Mouse (Mus musculus) hindbrain, embryonic 12.5 days (tissue): ENCODE results near the gene Maml2. TPM values are rescaled to one million over a fixed set of nuclear protein-coding genes. Genes with fewer than 3 reads are reported as not detected.
A peak's percentile ranks its signal among the peaks of the same experiment; 100 is the strongest.

Experiments
- ATAC-seq: fragments of 200-750 bp; cut with Nextera tagmentation; 2 replicates; pipeline ENCODE4 v1.8.0; 2017; ENCODE audit warnings: moderate TSS enrichment; ENCODE audit not compliant: low FRiP score
- H3K27ac ChIP-seq: fragments of 300-500 bp; sonication (generic); 2 replicates; pipeline ENCODE4 v1.5.1; 2016; ENCODE audit warnings: mild to moderate bottlenecking
- H3K27me3 ChIP-seq: fragments of 300-500 bp; sonication (generic); 2 replicates; pipeline ENCODE4 v1.6.1; 2016; ENCODE audit warnings: mild to moderate bottlenecking
- H3K36me3 ChIP-seq: fragments of 300-500 bp; sonication (generic); 2 replicates; pipeline ENCODE4 v1.6.1; 2016; ENCODE audit warnings: mild to moderate bottlenecking
- H3K4me1 ChIP-seq: fragments of 300-500 bp; sonication (generic); 2 replicates; pipeline ENCODE4 v1.6.1; 2016
- H3K4me2 ChIP-seq: fragments of 300-500 bp; sonication (generic); replicated peaks from 2 replicates; pipeline ENCODE4 v1.6.1; 2016; ENCODE audit warnings: mild to moderate bottlenecking
- H3K4me3 ChIP-seq: fragments of 300-500 bp; sonication (generic); 2 replicates; pipeline ENCODE4 v1.5.1; 2016; ENCODE audit warnings: mild to moderate bottlenecking
- H3K9ac ChIP-seq: fragments of 300-500 bp; sonication (generic); 2 replicates; pipeline ENCODE4 v1.6.1; 2016; ENCODE audit warnings: mild to moderate bottlenecking, moderate library complexity
- H3K9me3 ChIP-seq: fragments of 300-500 bp; sonication (generic); replicated peaks from 2 replicates; pipeline ENCODE4 v1.6.1; 2016; ENCODE audit warnings: mild to moderate bottlenecking
- WGBS: fragments of 180-500 bp; shearing (Covaris S2); methylation state at CpG from one replicate; pipeline ENCODE4 v1.1.7; 2016; 5-methylcytosine and 5-hydroxymethylcytosine counted together
- microRNA-seq: library from miRNA; unstranded; fragments of <30 nt; microRNA quantifications from one replicate; pipeline ENCODE4, GENCODE M21; 2017
- polyA plus RNA-seq: library from polyadenylated mRNA; unstranded; fragments of >200 nt; fragmentation: Nextera tagmentation; extraction: Ambion mirVana; gene quantifications from 2 replicates; pipeline ENCODE4 v1.2.1, GENCODE M21; 2016

Gene Maml2
- polyA plus RNA-seq, 1 experiment from 2014 or later: 14.1 TPM

- H3K4me2 ChIP-seq: peak overlapping the region; percentile 74
- peak; percentile 99 for ATAC-seq
- H3K27ac ChIP-seq: peak overlapping the region; percentile 91
- no peaks in the 10 kb centered on the region for H3K27me3 ChIP-seq
- peaks cover 7% of the 10 kb centered on the region; the same call in 1 of the 2 replicates for H3K9me3 ChIP-seq
- H3K4me1 ChIP-seq: peaks cover 10% of the 10 kb centered on the region; the same call in 1 of the 2 replicates
- WGBS: under 1% methylated on average over 60 of the region's 60 CpGs
- H3K4me3 ChIP-seq: peak overlapping the region; percentile 84
- H3K36me3 ChIP-seq: no peaks in the 10 kb centered on the region
- H3K9ac ChIP-seq: peak overlapping the region; percentile 94
Measured at GRCm38 (mm10) chr9:13748798-13749674, 451.3 kb downstream of the Maml2 start.

GRCm38 (mm10) chr9:13749675-13749998 is 451.9 kb downstream of the Maml2 start:
- ATAC-seq: 0 out of 2 replicates have a peak, but pooled peaks have one; percentile 3

GRCm38 (mm10) chr9:13752543-13752942 is 454.8 kb downstream of the Maml2 start:
- H3K27ac ChIP-seq: no peak overlapping the region
- 90% methylated on average over 4 of the region's 4 CpGs for WGBS
- ATAC-seq: no peak

More at GRCm38 (mm10) chr9:13749675-13749998, 451.9 kb downstream of the Maml2 start:
- H3K9ac ChIP-seq: peak overlapping the region; percentile 94
- peak overlapping the region; percentile 74 for H3K4me2 ChIP-seq
- H3K9me3 ChIP-seq: peaks cover 7% of the 10 kb centered on the region; the same call in 1 of the 2 replicates
- peak overlapping the region; percentile 91 for H3K27ac ChIP-seq
- peaks cover 10% of the 10 kb centered on the region; the same call in 1 of the 2 replicates for H3K4me1 ChIP-seq
- H3K4me3 ChIP-seq: peak overlapping the region; percentile 84
- H3K27me3 ChIP-seq: no peaks in the 10 kb centered on the region
- H3K36me3 ChIP-seq: no peaks in the 10 kb centered on the region
- WGBS: 3% methylated on average over 7 of the region's 7 CpGs

More at GRCm38 (mm10) chr9:13752543-13752942, 454.8 kb downstream of the Maml2 start:
- H3K27me3 ChIP-seq: no peaks in the 10 kb centered on the region
- peaks cover 7% of the 10 kb centered on the region; the same call in 1 of the 2 replicates for H3K9me3 ChIP-seq
- no peaks in the 10 kb centered on the region for H3K36me3 ChIP-seq
- no peak overlapping the region for H3K4me2 ChIP-seq
- no peak overlapping the region for H3K4me3 ChIP-seq
- peaks cover 10% of the 10 kb centered on the region; the same call in 1 of the 2 replicates for H3K4me1 ChIP-seq
- H3K9ac ChIP-seq: no peak overlapping the region

Small RNA genes within 50 kb of the gene (microRNA-seq; reads per million reads assigned to microRNA genes)
- not detected for gene Gm22643

Other genes starting within 250 kb of the Maml2 start
- 13.9 and 15.5 TPM in 2 replicates for gene Jrkl, start 52.1 kb upstream of the Maml2 start, polyA plus RNA-seq
- gene Ccdc82, start 51.0 kb upstream of the Maml2 start, polyA plus RNA-seq: 13.6 and 14.9 TPM in 2 replicates
- gene Gm17571, start 148.8 kb downstream of the Maml2 start, polyA plus RNA-seq: not detected in 2 replicates